ENCODE assay signal across 15 mouse cellular contexts in the genomic region with DNA sequence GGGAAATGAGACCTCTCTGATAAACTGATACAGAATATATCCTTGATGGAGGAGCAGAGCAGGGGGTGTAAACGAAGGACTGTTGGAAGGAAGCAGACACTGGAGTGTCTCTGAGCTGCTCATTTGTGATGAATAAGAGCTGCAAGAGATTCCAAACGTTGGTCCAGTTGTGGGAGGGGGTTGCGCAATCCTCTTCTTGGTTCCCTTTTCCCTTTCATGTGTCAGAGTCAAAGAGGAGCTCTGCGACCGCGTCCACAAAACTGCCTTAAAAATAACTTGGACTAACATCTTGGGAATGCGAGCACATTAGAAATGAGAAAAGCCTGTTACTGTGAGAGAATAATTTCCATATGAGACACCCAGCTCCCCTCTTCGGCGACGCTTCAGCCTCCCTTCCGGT.
DNase-seq lines count a peak whose midpoint lies in the region; TF ChIP-seq lines count a peak whose summit lies in the region.
"Had no signal": no experiment of that assay in that cellular context is flagged by ENCODE, and none has a peak within 500 bp of the region (broad histone marks: within the 10 kb centered on the region; RNA-seq: fewer than 3 reads in every experiment).

No protein-coding gene starts in this region.

- TF ChIP-seq CTCF in C2C12 (IDR thresholded peaks at IDR 0.05; ENCODE audit: control insufficient read depth, insufficient read depth, insufficient read length), result no peak

- no peaks in the 10 kb centered on the region for H3K79me3 ChIP-seq in C2C12 (ENCODE audit: low read depth)

- DNase-seq in gastrocnemius, adult 18-20 months (ENCODE audit: low spot score), result peak; percentile 66
- no peak for DNase-seq in gastrocnemius, postnatal 10 days
- peak; percentile 27 for DNase-seq in gastrocnemius, postnatal 14 days
- DNase-seq in lung, postnatal 10 days, result peak; percentile 69
- DNase-seq in spleen, postnatal 36 days (ENCODE audit: low spot score in 2 of 2), result no peak
- DNase-seq in frontal cortex, postnatal 14 days (ENCODE audit: low spot score in 2 of 2), result no peak
- no peak for DNase-seq in ovary, postnatal 36 days (ENCODE audit: low spot score)
- DNase-seq: cerebellum, postnatal 10 days; kidney, adult 9 months; liver, embryonic 13.5 days; right cerebral cortex, postnatal 14 days had no signal

- H3K4me3 ChIP-seq in C2C12 (ENCODE audit: insufficient read depth, poor library complexity, severe bottlenecking), result no peak overlapping the region
- H3K4me3 ChIP-seq: liver, embryonic 13.5 days; midbrain, embryonic 13.5 days; neural tube, embryonic 12.5 days had no signal

- H3ac ChIP-seq in C2C12 (ENCODE audit: control insufficient read depth, insufficient read length, low read depth), result no peak overlapping the region

- no peaks in the 10 kb centered on the region for H3K36me3 ChIP-seq in C2C12 (ENCODE audit: control insufficient read depth, insufficient read depth)
- H3K36me3 ChIP-seq: liver, embryonic 13.5 days; midbrain, embryonic 13.5 days; neural tube, embryonic 12.5 days had no signal

- no peaks in the 10 kb centered on the region for H3K27me3 ChIP-seq in C2C12 (ENCODE audit: control insufficient read depth, insufficient read depth, insufficient read length)
- H3K27me3 ChIP-seq: liver, embryonic 13.5 days; midbrain, embryonic 13.5 days; neural tube, embryonic 12.5 days; Patski had no signal

- no peaks in the 10 kb centered on the region for H3K79me2 ChIP-seq in C2C12 (ENCODE audit: control insufficient read depth, insufficient read depth)

- intact Hi-C loops in gastrocnemius, postnatal 14 days (cut with DNase I; ENCODE audit: low total_unique reads), result no loop called here

TF ChIP-seq in C2C12, 6 proteins besides CTCF, POLR2A, EP300 and RAD21:
- TF ChIP-seq CEBPB (IDR thresholded peaks at IDR 0.05; ENCODE audit: low read depth), result peak; percentile 63
- TF ChIP-seq MYOG (IDR thresholded peaks at IDR 0.05; ENCODE audit: control insufficient read depth, extremely low read depth, insufficient read length), result no peak

Comparison
In these comparisons a context has a peak if more than half of its experiments do, and no peak if none do; other contexts are left out.
1. DNase-seq: peak in gastrocnemius, adult 18-20 months (single experiment), gastrocnemius, postnatal 14 days (single experiment) and lung, postnatal 10 days (single experiment); none in gastrocnemius, postnatal 10 days (single experiment), spleen, postnatal 36 days (0 of 2), frontal cortex, postnatal 14 days (0 of 2) and ovary, postnatal 36 days (single experiment).